Mouse (Mus musculus) embryonic facial prominence, embryonic 11.5 days (tissue): ENCODE results near the gene Sh3bgrl2. TPM values are rescaled to one million over a fixed set of nuclear protein-coding genes. Genes with fewer than 3 reads are reported as not detected.

Source experiments
- polyA plus RNA-seq: library from polyadenylated mRNA; unstranded; fragments of >200 nt; fragmentation: Nextera tagmentation; extraction: Ambion mirVana; gene quantifications from 2 replicates; pipeline ENCODE4 v1.2.1, GENCODE M21; 2014

The Sh3bgrl2 gene
- polyA plus RNA-seq, 1 experiment from 2014 or later: 18.8 TPM

Other genes starting within 250 kb of the Sh3bgrl2 start
- 22.5 and 27.1 TPM in 2 replicates for gene Lca5, start 107.2 kb upstream of the Sh3bgrl2 start, polyA plus RNA-seq